Mouse (Mus musculus) B cell, adult 2 months (primary cell): ENCODE measurements at regions not wholly inside any gene's neighbourhood (a gene's known extent, or its start where the extent isn't known, plus 50 kb on each side); places are given as distances from the start of the nearest gene placed in this dataset.

Source experiments
- DNase-seq, 2 experiments: peaks; one replicate each; pipeline ENCODE4 v3.0.0; 2022

DNA sequence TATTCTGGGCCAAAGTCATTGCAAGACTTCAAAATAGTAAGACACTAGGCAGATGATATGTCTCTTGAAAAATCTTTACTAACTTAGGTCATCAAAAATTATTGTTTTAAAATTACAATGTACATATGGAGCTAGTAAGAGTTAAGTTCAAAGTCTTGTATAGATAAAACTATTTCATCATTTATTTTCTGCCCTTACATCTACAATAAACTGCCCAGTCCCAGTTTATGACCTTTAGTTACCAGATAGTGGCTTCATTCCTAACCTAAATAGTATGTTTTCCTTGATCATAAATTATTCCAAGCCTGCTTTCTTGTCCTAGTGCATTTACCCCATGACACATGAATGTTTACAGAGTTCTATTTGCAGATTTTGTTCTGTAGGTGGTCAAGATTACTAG is 72.9 kb downstream of the Manea start:
- no peak for DNase-seq

DNA sequence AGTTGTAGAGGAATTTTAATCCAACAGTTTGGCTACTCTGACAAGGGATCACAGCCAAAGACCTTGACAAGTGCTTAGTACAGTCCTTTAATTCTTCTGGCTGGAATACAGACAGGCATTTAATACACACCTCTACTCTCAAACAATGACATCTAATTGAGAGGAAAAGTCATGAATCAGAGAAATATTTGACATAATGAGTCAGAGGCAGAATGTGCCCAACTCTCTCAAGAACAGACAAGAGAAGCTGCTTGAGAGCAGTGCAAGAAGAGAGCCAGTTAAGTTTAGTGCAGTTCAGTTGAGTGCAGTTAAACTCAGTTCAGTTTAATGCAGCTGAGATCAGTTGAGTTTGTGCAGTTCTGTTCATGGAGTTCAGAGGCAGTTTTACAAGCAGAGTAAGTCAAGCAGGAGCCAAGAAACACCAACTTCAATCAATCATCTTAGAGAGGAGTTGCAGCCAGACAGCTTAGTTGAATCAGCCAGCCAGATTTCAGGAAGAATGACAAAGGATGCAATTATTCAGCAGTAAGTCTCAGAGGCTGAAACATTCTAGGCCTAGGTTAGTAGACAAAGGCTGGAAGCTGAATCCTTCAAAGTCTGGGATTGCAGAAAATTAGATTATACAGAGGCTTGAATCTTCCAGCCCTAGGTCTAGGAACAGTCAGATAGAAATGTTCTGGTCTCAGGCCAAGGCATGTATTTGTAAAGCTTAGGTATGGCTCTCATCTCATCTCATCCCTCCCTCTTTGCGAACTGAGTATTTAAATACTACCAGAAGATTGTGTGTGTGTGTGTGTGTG is 87.3 kb downstream of the Manea start:
- no peak for DNase-seq

DNA sequence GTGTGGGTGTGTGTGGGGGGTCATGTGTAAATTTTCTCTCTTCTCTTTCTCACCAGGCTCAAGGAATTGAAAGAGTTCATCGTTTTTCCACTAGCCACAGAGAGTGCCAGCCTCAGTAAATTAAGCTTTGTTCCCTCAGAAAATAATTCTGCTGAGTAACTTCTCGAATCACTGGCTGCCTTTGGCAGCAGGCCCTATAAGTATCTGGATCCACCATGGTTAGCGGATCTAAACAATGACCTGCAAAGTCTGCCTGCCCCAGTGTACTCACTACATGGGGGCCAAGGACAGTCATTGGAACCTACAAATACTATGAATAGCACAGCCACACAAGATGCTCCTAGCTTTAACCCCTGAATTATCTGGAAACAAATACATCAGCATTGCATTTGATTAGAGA is 90.8 kb downstream of the Manea start:
- no peak for DNase-seq

DNA sequence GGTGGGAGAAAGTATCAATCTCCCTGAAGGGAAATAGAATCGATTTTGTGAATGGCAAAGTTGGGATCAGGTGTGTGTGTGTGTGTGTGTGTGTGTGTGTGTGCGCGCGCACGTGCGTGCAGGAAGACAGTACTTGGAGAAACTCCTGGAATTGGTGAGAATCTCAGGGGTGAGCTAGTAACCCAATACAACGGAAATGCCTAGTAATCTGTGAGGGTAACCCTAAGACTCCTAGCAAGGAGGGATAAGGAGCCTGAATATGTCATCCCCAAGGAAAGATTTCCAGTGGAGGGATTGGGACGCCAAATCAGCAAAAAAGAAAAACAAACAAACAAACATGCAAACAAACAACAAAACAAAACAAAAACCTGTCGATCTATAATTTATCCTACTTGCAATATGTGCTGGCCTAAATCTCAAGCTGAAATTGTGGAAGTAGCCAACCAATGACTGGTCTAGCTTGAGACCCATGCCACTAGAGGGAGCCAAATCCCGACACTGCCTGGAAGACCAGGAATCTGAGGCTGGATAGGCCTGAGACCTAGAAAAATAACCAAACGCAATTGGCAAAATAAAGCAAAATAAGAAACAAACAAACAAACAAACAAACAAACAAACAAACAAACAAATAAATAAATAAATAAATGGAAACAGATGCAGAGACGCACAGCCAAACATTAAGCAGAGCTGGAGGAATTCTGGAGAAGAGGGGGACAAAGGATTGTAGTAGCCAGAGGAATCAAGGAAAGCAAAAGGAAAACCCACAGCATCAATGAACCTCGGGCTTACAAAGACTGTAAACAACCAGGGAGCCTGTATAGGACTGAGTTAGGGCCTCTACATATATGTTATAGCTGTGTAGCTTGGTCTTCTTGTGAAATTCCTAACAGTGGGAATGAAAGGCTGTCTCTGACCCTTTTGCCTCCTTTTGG is 98.5 kb downstream of the Manea start:
- DNase-seq, result peak; percentile 60 to 61

DNA sequence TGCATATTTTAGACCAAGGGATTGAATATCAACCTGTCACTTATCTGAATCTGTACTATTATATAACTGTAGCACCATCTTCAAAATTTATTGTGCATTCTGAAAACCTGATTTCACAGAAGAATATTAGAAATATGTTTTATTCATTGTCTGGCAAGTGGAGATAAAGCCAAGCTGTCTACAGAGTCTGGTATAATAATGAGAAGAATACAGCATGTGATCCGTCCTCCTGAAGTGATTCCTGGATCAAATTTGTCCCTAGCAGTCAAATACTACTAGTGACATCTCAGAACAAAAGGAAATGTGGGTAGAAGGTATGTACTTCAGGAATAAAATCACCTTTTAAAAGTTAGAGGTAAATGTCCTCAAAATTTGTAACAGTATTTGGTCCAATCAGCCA is 123.4 kb downstream of the Manea start:
- no peak for DNase-seq
